Mouse (Mus musculus): ENCODE measurements around the gene Ap1ar.

Ap1ar gene

DNA sequence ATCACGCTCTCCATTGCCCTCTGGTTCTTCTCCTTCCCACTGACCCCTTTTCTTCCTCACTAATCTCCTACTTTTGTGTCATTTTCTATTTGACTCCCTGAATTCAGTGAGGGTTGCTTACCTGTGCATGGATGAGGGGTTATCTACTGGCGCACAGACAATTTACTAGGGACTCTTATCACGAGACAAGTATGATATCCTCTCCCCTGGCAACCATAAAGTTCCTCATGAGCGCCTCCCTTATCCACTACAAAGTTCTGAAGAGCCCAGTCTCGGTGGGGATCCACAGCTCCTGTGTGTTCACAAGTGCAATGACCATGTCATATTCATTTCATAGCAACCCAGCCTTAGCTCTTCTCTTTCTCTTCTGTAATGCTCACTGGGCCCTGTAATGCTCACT, 12.6 kb upstream of the Ap1ar start:
- CTCF ChIA-PET, result interaction anchor here in 2 of 4 experiments (0.6 to 2.3 kb wide), 8 partner anchors 12 to 827 kb away, joined by 3 to 10 read pairs (median 4); partner anchors contain the start of gene Ap1ar (in 1 of the 2)
- POLR2A ChIA-PET, result interaction anchor here in 1 of 4 experiments (0.9 to 3.0 kb wide), 7 partner anchors 10 to 90 kb away, joined by 3 to 18 read pairs (median 6); partner anchors contain the start of gene Ap1ar

DNA sequence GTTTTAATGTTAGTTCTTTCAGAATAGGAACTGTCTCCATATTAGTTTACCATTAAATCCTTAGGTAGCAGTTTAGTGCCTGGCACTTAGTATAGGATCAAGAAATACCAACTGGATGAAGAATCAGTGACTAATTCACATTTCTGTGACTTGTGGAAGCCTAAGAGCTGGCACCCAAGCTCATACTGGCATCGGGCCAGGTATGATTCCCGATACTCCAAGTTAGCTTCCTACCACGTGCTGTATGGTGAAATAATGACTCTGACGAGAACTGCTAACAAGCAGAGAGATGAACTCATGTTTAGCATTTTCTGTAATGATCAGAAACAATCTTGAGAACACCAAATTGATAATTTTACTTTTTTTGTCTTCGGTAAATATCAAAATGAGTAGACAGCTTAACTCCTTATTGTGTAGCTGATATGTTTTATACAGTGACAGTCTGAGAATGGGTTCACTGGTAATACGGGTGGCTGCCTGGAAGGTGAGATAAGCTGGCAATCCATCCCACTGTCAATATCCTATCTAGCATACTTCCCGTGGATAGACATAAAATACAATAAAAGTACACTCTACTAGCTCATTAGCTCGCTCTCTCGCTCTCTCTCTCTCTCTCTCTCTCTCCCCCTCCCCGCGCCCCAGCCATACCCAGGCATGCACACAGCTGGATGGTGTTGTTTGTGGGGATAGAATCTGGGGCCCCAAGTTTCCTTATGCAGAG, 10.9 kb upstream of the Ap1ar start:
- ChIA-PET POLR2A (interaction anchor here in 3 of 4 experiments (0.6 to 1.3 kb wide), 5 partner anchors 16 to 296 kb away, joined by 3 to 4 read pairs (median 3); partner anchors contain the start of gene Fam241a (in 1 of the 3)), CTCF (interaction anchor here in 2 of 4 experiments (0.6 to 0.7 kb wide), 2 partner anchors 74 to 1292 kb away, joined by 3 to 5 read pairs; no protein-coding TSS in a partner anchor)

DNA sequence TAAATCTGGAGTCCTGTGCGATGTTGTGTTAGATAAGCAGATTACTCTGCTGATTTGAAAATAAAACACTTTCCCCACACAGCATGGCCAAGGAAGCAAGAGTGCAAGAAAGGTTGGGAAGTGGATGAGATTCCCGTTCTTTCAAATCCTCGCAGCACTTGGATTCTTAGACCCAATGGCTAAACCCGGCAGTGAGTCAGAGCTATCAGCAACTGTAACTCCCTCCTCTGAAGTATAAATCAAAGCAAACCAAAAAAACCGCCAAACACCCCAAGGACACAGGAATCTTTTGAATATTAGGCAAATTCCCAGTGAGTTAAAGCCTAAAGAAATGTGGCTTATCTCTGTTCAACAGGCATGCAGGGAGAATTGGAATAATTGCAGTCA, 6.6 kb upstream of the Ap1ar start:
- CTCF ChIA-PET, result interaction anchor here in 2 of 4 experiments (0.9 to 1.0 kb wide), 2 partner anchors 48 to 391 kb away, joined by 3 read pairs; no protein-coding TSS in a partner anchor
- POLR2A ChIA-PET, result interaction anchor here in 2 of 4 experiments (0.9 to 1.0 kb wide), 2 partner anchors 9 to 13 kb away, joined by 3 read pairs; no protein-coding TSS in a partner anchor

DNA sequence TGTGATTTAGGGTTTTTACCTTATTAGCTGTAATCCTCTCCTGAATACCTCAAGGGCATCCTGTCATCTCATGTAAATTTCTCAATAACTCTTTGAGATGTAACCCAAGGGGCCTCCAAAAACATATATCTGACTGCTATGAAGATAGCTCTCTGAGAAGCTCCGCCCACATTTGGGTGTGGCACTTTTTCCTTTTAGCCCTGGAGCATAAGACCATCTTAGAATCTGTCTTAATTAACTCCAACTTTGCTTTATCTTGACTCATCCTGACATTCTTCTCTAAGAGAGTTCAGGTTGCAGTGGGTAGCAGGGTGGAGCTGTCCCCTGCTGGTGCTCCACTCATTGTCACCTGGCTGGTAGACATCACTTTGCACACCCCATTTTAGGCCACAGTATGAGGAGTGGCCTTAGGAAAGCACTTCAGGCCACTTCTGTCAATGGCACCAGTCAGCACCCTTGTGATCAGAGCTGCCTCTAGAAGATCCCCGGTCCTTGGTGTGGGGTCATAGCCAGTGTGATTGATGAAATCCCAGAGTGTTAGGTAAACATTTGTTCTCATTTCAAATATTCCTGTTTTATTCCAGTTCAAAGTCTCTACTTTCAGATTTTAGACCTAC, 6.1 kb upstream of the Ap1ar start:
- CTCF ChIA-PET, result interaction anchor here in 2 of 4 experiments (0.5 to 1.0 kb wide), 3 partner anchors 9 to 47 kb away, joined by 3 to 4 read pairs (median 3); no protein-coding TSS in a partner anchor
- POLR2A ChIA-PET, result interaction anchor here in 2 of 4 experiments (0.9 to 1.0 kb wide), 2 partner anchors 10 to 12 kb away, joined by 3 read pairs; no protein-coding TSS in a partner anchor

DNA sequence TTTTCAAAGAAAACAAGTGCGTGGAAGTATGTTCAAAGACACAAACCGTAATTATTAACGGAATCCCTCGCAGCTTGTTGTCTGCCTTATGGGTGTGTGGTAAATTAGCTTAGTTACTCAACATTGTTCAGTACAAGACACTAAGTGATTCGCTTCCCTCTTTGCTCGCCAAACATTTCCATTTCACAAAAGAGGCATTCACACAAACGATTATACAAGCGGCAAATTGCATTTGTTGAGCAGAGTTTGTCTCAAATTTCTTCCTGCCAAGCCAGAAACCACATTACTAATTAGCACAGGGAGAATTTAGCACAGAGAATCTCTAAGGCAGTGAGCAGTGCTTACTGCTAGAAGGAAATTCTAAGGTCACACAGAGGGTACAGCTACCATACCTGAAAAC, 4.6 kb upstream of the Ap1ar start:
- ChIA-PET POLR2A (no interaction called here), CTCF (no interaction called here)

GRCm38 (mm10) chr3:127837972-127838644, 785 bp upstream of the Ap1ar start:
- POLR2A ChIA-PET, result interaction anchor here (0.5 to 3.4 kb wide), 14 partner anchors 9 to 402 kb away, joined by 3 to 18 read pairs (median 4); no protein-coding TSS in a partner anchor

DNA sequence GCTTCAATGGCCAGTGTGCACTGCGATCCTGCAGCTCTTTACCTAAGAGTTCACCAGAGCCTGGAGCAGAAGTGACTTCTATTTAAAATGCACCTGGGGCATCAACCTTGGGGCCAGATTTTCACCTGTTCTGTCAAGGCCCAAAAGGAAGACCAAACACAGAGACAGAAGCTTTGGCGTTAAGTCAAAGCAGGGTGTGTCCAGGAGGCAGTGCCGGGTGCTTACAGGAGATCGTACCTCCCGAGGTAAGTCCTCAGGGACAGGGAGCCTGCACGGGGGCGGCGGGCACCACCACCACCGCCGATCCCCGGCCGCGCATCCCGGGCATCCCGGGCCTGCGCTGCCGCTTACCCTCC, 547 bp downstream of the Ap1ar start:
- POLR2A ChIA-PET, result interaction anchor here in 3 of 4 experiments (0.6 to 3.4 kb wide), 8 partner anchors 10 to 344 kb away, joined by 3 to 18 read pairs (median 4); no protein-coding TSS in a partner anchor
- CTCF ChIA-PET, result interaction anchor here in 1 of 4 experiments (1.1 kb wide), 1 partner anchor 110 kb away, joined by 3 read pairs; no protein-coding TSS in a partner anchor

More at GRCm38 (mm10) chr3:127837972-127838644, 785 bp upstream of the Ap1ar start:
- CTCF ChIA-PET, result interaction anchor here (0.5 to 1.2 kb wide), 9 partner anchors 12 to 206 kb away, joined by 3 to 5 read pairs (median 3); no protein-coding TSS in a partner anchor

DNA sequence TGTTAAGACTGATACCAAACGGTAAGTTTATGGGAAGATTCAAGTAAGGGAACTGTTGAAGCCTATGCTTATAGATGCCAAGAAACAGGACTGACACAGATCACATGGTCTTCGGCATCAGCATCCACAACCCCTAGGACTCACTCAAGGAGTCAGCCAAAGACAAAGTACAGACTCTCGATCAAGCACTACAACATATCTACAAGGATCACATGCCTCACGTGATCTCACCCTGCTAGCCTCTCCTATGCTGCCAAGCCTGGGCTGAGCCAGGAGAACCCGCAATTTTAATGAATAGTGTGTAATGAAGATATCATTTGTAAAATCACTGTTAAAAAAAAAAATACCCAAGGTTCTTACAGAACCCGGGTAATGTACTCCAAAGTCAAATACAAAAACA, 1.7 kb downstream of the Ap1ar start:
- ChIA-PET POLR2A (interaction anchor here in 1 of 4 experiments (1.8 to 3.4 kb wide), 2 partner anchors 9 to 15 kb away, joined by 4 to 18 read pairs; no protein-coding TSS in a partner anchor), CTCF (no interaction called here)

- ChIA-PET CTCF (no interaction called here), POLR2A (interaction anchor here in 2 of 4 experiments (0.8 to 2.1 kb wide), 5 partner anchors 10 to 62 kb away, joined by 3 to 7 read pairs (median 4); partner anchors contain the start of gene Fam241a (in 1 of the 2))
Observed at GRCm38 (mm10) chr3:127834040-127834439, 3.3 kb downstream of the Ap1ar start.

DNA sequence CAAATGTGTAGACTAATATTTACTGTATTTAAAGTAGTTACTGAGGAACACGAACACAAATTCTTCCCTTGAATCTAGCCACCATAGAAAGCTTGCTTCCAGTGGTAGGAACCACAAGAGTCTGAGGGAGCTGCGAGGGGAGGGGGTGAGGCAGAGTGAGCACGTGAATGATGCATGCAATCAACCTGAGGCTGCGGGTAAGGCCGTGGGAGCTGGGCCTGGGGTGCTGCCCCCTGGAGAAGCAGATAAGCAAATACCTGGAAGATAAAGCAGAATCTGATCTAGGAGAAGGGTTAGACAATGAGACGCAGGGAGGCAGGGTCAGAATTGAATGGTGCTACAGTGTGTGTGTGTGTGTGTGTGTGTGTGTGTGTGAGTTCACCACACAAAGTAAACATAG, 6.2 kb downstream of the Ap1ar start:
- ChIA-PET CTCF (interaction anchor here in 2 of 4 experiments (0.6 kb wide), 3 partner anchors 146 to 1852 kb away, joined by 3 to 13 read pairs (median 3); no protein-coding TSS in a partner anchor), POLR2A (interaction anchor here in 2 of 4 experiments (0.9 to 2.9 kb wide), 5 partner anchors 9 to 65 kb away, joined by 3 to 9 read pairs (median 6); partner anchors contain the start of gene Fam241a (in 1 of the 2))

DNA sequence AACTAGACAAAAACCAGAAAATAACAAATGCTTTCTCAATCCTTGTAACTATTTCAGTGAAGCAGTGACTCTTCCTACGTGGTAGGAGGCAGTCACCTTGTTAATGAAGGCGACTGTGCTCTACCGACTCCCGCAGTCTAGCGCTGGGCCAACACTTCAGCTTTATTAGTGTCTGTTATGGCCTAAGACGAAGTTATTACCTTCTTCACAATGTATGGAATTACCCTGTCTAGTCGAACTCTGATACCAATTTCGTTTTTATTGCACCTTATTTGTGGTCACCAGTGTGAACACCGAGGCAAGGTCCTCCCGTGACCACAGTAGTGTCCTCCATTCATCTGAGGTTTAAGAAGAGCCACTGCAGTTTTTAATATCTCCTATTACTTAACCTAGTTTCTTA, 7.1 kb downstream of the Ap1ar start:
- POLR2A ChIA-PET, result no interaction called here
- CTCF ChIA-PET, result no interaction called here

DNA sequence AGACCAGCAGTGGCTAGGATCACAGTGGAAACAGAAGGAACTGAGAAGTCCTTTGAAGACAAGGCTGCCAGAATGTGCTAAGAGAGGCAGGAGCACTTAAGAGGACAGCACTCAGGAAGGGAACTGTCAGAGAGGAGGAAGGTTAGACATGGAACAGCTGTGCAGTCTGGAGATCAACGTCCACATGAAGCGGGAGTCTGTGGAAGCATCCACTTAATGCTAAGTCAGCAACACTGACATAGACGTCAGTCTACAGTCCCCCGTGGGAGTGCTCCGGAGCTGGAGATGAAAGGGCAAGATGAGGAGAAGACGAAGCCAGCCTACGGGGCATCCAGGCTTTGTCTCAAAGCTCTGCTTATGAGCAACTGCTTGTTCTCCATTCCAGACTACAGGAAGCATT, 10.2 kb downstream of the Ap1ar start:
- CTCF ChIA-PET, result interaction anchor here in 1 of 4 experiments (1.3 kb wide), 1 partner anchor 193 kb away, joined by 4 read pairs; no protein-coding TSS in a partner anchor
- POLR2A ChIA-PET, result interaction anchor here in 1 of 4 experiments (2.1 kb wide), 1 partner anchor 9 kb away, joined by 4 read pairs; no protein-coding TSS in a partner anchor

DNA sequence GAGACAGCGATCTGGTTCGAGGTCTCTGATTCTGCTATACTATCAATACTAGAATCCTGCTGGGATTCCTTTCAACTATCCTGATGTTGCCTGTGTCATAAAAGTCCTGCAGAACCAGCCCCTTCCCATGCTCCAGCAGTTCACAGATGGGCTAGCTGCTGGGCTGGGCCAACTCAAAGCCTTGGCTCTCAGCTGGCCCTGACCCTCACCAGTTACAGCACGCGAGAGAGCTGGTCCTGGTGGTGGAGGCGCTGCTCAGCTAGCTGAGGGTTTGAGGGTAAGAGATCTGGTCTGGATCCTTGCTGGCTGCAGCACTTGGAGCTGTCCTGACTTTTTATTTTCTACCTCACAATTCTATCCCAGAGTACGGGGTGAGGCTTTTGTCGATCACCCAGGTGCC, 10.8 kb downstream of the Ap1ar start:
- CTCF ChIA-PET, result interaction anchor here in 2 of 4 experiments (0.6 to 1.3 kb wide), 2 partner anchors 36 to 192 kb away, joined by 3 to 4 read pairs; no protein-coding TSS in a partner anchor
- POLR2A ChIA-PET, result interaction anchor here in 2 of 4 experiments (0.5 to 2.1 kb wide), 3 partner anchors 10 to 365 kb away, joined by 3 to 4 read pairs (median 3); no protein-coding TSS in a partner anchor

- ChIA-PET CTCF (interaction anchor here in 1 of 4 experiments (0.6 to 1.2 kb wide), 2 partner anchors 190 to 199 kb away, joined by 3 to 5 read pairs; no protein-coding TSS in a partner anchor), POLR2A (interaction anchor here in 2 of 4 experiments (0.5 to 1.8 kb wide), 8 partner anchors 9 to 115 kb away, joined by 3 to 7 read pairs (median 3); no protein-coding TSS in a partner anchor)
Observed at GRCm38 (mm10) chr3:127823886-127824863, 13.1 kb downstream of the Ap1ar start.

- POLR2A ChIA-PET, result interaction anchor here in 1 of 4 experiments (1.3 kb wide), 1 partner anchor 12 kb away, joined by 4 read pairs; no protein-coding TSS in a partner anchor
- CTCF ChIA-PET, result no interaction called here
Observed at GRCm38 (mm10) chr3:127821209-127821608, 16.1 kb downstream of the Ap1ar start.

- POLR2A ChIA-PET, result interaction anchor here in 1 of 4 experiments (1.3 kb wide), 1 partner anchor 13 kb away, joined by 4 read pairs; no protein-coding TSS in a partner anchor
- CTCF ChIA-PET, result interaction anchor here in 1 of 4 experiments (0.6 to 0.7 kb wide), 2 partner anchors 17 to 128 kb away, joined by 3 read pairs; no protein-coding TSS in a partner anchor
Observed at GRCm38 (mm10) chr3:127820400-127820799, 16.9 kb downstream of the Ap1ar start.
